Mouse (Mus musculus) left cerebral cortex, adult 8-10 months (tissue): Measurements from ENCODE around the gene Pip5k1c. TPM values are rescaled to one million over a fixed set of nuclear protein-coding genes. Genes with fewer than 3 reads are reported as not detected.

Experiments used
- DNase-seq, 2 experiments: peaks; one replicate each; pipeline ENCODE4 v3.0.0; 2022; ENCODE audit warnings: low spot score in 2 of 2
- microRNA-seq, 2 experiments: library from miRNA; unstranded; fragments of <30 nt; microRNA quantifications; one replicate each; pipeline ENCODE4 v1.2.0; 2022
- total RNA-seq, 4 experiments: library from RNA; stranded (reverse); gene quantifications; 2 replicates each; pipeline ENCODE4 v1.2.4; 2022

The Pip5k1c gene
- total RNA-seq, 4 experiments from 2014 or later = 355 to 367 (median 361) TPM

GRCm38 (mm10) chr10:81366477-81367206, 73.9 kb downstream of the Pip5k1c start:
- no peak for DNase-seq

DNA sequence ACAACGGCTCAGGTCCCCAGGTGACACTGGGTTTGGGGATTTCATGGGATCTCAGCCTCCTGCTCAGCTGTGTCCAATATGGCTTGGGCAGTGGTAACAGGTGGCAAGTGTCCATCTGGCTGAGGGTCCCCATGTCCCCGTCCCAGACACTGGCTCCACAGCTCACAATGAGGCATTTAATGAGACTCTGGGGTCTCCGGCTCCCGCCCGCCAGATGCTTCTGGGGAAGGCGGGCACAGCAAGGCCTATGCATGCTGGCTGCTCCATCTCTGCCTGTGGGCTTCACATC, 74.4 kb downstream of the Pip5k1c start:
- no peak for DNase-seq

Small RNA genes within 50 kb of the gene (microRNA-seq; reads per million reads assigned to microRNA genes)
- gene Mir3057 = 24.9 to 40.0 reads per million in 2 experiments

Other genes with a start within 250 kb of the Pip5k1c start
- 100 to 1,000 TPM; 165 to 176 (median 169) TPM for gene Sgta, start 232.8 kb upstream of the Pip5k1c start, total RNA-seq
- gene Thop1, start 222.9 kb upstream of the Pip5k1c start, total RNA-seq = 10 to 100 TPM; 37.2 to 47.4 (median 43.3) TPM
- gene Creb3l3, start 194.1 kb upstream of the Pip5k1c start, total RNA-seq = under 1 TPM in 3 of 4 experiments, not detected in 1; 0.28 to 0.48 (median 0.37) TPM
- gene Map2k2, start 187.0 kb upstream of the Pip5k1c start, total RNA-seq = 100 to 1,000 TPM; 121 to 132 (median 126) TPM
- gene Zbtb7a, start 157.7 kb upstream of the Pip5k1c start, total RNA-seq = 100 to 1,000 TPM; 106 to 115 (median 112) TPM
- 10 to 100 TPM; 22.0 to 30.4 (median 27.9) TPM for gene Pias4, start 125.0 kb upstream of the Pip5k1c start, total RNA-seq
- gene Eef2, start 116.3 kb upstream of the Pip5k1c start, total RNA-seq = 100 to 1,000 TPM; 928 to 998 (median 954) TPM
- gene Dapk3, start 110.0 kb upstream of the Pip5k1c start, total RNA-seq = 10 to 100 TPM; 65.1 to 70.9 (median 68.9) TPM
- gene 4930442H23Rik, start 109.1 kb upstream of the Pip5k1c start, total RNA-seq = not detected
- under 1 TPM in 1 of 4 experiments, not detected in 3; 0.18 TPM for gene Nmrk2, start 90.9 kb upstream of the Pip5k1c start, total RNA-seq
- 100 to 1,000 TPM; 165 to 189 (median 171) TPM for gene Atcay, start 62.1 kb upstream of the Pip5k1c start, total RNA-seq
- 10 to 100 TPM; 58.4 to 65.1 (median 60.8) TPM for gene Zfr2, start 59.8 kb upstream of the Pip5k1c start, total RNA-seq
- gene Matk, start 40.0 kb upstream of the Pip5k1c start, total RNA-seq = 100 to 1,000 TPM; 167 to 192 (median 183) TPM
- 10 to 100 TPM; 39.8 to 51.5 (median 47.8) TPM for gene Mrpl54, start 26.0 kb upstream of the Pip5k1c start, total RNA-seq
- gene Apba3, start 26.0 kb upstream of the Pip5k1c start, total RNA-seq = 10 to 100 TPM; 24.3 to 38.6 (median 27.6) TPM
- under 1 TPM in 3 of 4 experiments, not detected in 1; 0.23 to 1.00 (median 0.27) TPM for gene Tjp3, start 1.4 kb upstream of the Pip5k1c start, total RNA-seq
- gene Cactin, start 28.1 kb downstream of the Pip5k1c start, total RNA-seq = 10 to 100 TPM; 27.7 to 30.9 (median 29.2) TPM
- 1 to 10 TPM in 2 of 4 experiments, under 1 TPM in 2; 0.63 to 1.3 (median 0.93) TPM for gene Tbxa2r, start 35.8 kb downstream of the Pip5k1c start, total RNA-seq
- 1 to 10 TPM; 2.0 to 2.3 (median 2.2) TPM for gene Gipc3, start 50.3 kb downstream of the Pip5k1c start, total RNA-seq
- gene Hmg20b, start 57.5 kb downstream of the Pip5k1c start, total RNA-seq = 10 to 100 TPM; 20.2 to 31.9 (median 27.2) TPM
- 10 to 100 TPM; 36.8 to 42.2 (median 37.9) TPM for gene Mfsd12, start 64.5 kb downstream of the Pip5k1c start, total RNA-seq
- gene 4930404N11Rik, start 72.9 kb downstream of the Pip5k1c start, total RNA-seq = 1 to 10 TPM in 3 of 4 experiments, under 1 TPM in 1; 0.77 to 2.4 (median 1.2) TPM
- gene Fzr1, start 85.6 kb downstream of the Pip5k1c start, total RNA-seq = 10 to 100 TPM; 66.8 to 73.4 (median 70.6) TPM
- gene Dohh, start 91.5 kb downstream of the Pip5k1c start, total RNA-seq = 10 to 100 TPM; 81.4 to 89.7 (median 85.5) TPM
- 1 to 10 TPM; 2.0 to 5.2 (median 4.0) TPM for gene Gm48551, start 91.5 kb downstream of the Pip5k1c start, total RNA-seq
- 1 to 10 TPM; 2.5 to 3.3 (median 2.6) TPM for gene Gm48552, start 96.0 kb downstream of the Pip5k1c start, total RNA-seq
- gene Smim24, start 100.1 kb downstream of the Pip5k1c start, total RNA-seq = 1 to 10 TPM in 2 of 4 experiments, under 1 TPM in 2; 0.50 to 1.6 (median 0.84) TPM
- 10 to 100 TPM; 83.3 to 98.1 (median 85.4) TPM for gene Nfic, start 162.7 kb downstream of the Pip5k1c start, total RNA-seq
- gene Celf5, start 189.7 kb downstream of the Pip5k1c start, total RNA-seq = 100 to 1,000 TPM; 229 to 265 (median 242) TPM
- 10 to 100 TPM; 70.9 to 91.6 (median 73.7) TPM for gene Ncln, start 203.4 kb downstream of the Pip5k1c start, total RNA-seq
- 1 to 10 TPM in 2 of 4 experiments, under 1 TPM in 2; 0.41 to 1.2 (median 0.89) TPM for gene S1pr4, start 207.2 kb downstream of the Pip5k1c start, total RNA-seq
- 1 to 10 TPM; 3.4 to 6.1 (median 5.3) TPM for gene Gna15, start 231.3 kb downstream of the Pip5k1c start, total RNA-seq